Mouse (Mus musculus): Measurements from ENCODE around the gene Dnajc27. TPM values are rescaled to one million over a fixed set of nuclear protein-coding genes. Genes with fewer than 3 reads are reported as not detected.

The Dnajc27 gene
- polyA plus RNA-seq, 1 experiment from 2014 or later: 9.5 TPM

Other genes with a start within 250 kb of the Dnajc27 start
- gene Pomc, start 127.6 kb upstream of the Dnajc27 start, polyA plus RNA-seq (2015; fragmentation: Nextera tagmentation; extraction: Ambion mirVana): 3.2 and 4.5 TPM in 2 replicates
- gene Efr3b, start 43.7 kb upstream of the Dnajc27 start, polyA plus RNA-seq (2015; fragmentation: Nextera tagmentation; extraction: Ambion mirVana): 6.0 and 6.2 TPM in 2 replicates
- 12.1 and 12.4 TPM in 2 replicates for gene Adcy3, start 50.5 kb downstream of the Dnajc27 start, polyA plus RNA-seq (2015; fragmentation: Nextera tagmentation; extraction: Ambion mirVana)
- 4.3 and 5.0 TPM in 2 replicates for gene Ptrhd1, start 151.4 kb downstream of the Dnajc27 start, polyA plus RNA-seq (2015; fragmentation: Nextera tagmentation; extraction: Ambion mirVana)
- 15.6 TPM in 2 replicates for gene Cenpo, start 151.7 kb downstream of the Dnajc27 start, polyA plus RNA-seq (2015; fragmentation: Nextera tagmentation; extraction: Ambion mirVana)

Data from limb, embryonic 13.5 days (tissue).